Mouse (Mus musculus): ENCODE results near the gene Fhod1. TPM values are rescaled to one million over a fixed set of nuclear protein-coding genes. Genes with fewer than 3 reads are reported as not detected.
"Not testable (repeated sequence)": the region's sequence is repeated elsewhere in the genome, so short reads cannot be mapped to it uniquely, and the experiment has no call there.

The Fhod1 gene
- total RNA-seq, 2 experiments from 2014 or later, result 2.3 to 3.7 TPM

- DNase-seq (ENCODE audit: low spot score in 2 of 2), result no peak
- intact Hi-C loops (cut with DNase I), result loop anchor here (5.0 kb wide), 1 partner anchor 658 kb away; the partner anchor contains the start of gene Ciao2b
These were observed 47.8 kb downstream of the Fhod1 start for GRCm38 (mm10) chr8:105299962-105300361.

- intact Hi-C loops (cut with DNase I), result loop anchor here (5.0 kb wide), 1 partner anchor 656 kb away; the partner anchor contains the start of gene Ciao2b
- no peak for DNase-seq (ENCODE audit: low spot score in 2 of 2)
These were observed 49.2 kb downstream of the Fhod1 start for GRCm38 (mm10) chr8:105298351-105299252.

GRCm38 (mm10) chr8:105297511-105298192 is 50.1 kb downstream of the Fhod1 start, which contains the start of gene E2f4:
TSS of gene E2f4 (plus strand) at chr8:105297663.
- intact Hi-C loops (cut with DNase I), result loop anchor here (5.0 kb wide), 1 partner anchor 655 kb away; the partner anchor contains the start of gene Ciao2b
- peak; percentile 92 to 94 for DNase-seq (ENCODE audit: low spot score in 2 of 2)

- no peak for DNase-seq (ENCODE audit: low spot score in 2 of 2)
- intact Hi-C loops (cut with DNase I), result loop anchor here (5.0 kb wide), 1 partner anchor 654 kb away; the partner anchor contains the start of gene Ciao2b
These were observed 51.7 kb downstream of the Fhod1 start, which contains the start of gene Exoc3l for GRCm38 (mm10) chr8:105295895-105296573. TSS of gene Exoc3l (minus strand) at chr8:105296101.

- DNase-seq (ENCODE audit: low spot score in 2 of 2), result no peak
- intact Hi-C loops (cut with DNase I), result loop anchor here (5.0 kb wide), 1 partner anchor 653 kb away; the partner anchor contains the start of gene Ciao2b
These were observed 52.5 kb downstream of the Fhod1 start for GRCm38 (mm10) chr8:105295256-105295655.

GRCm38 (mm10) chr8:105294776-105295175 is 53.0 kb downstream of the Fhod1 start:
- DNase-seq (ENCODE audit: low spot score in 2 of 2), result no peak
- intact Hi-C loops (cut with DNase I), result loop anchor here (5.0 kb wide), 1 partner anchor 652 kb away; the partner anchor contains the start of gene Ciao2b

GRCm38 (mm10) chr8:105293405-105293804 is 54.3 kb downstream of the Fhod1 start:
- intact Hi-C loops (cut with DNase I), result no loop called here
- peak in 1 of 2 experiments; percentile 4 for DNase-seq (ENCODE audit: low spot score in 2 of 2)

GRCm38 (mm10) chr8:105292471-105292870 is 55.3 kb downstream of the Fhod1 start:
- DNase-seq (ENCODE audit: low spot score in 2 of 2), result no peak
- intact Hi-C loops (cut with DNase I), result no loop called here

GRCm38 (mm10) chr8:105291802-105292201 is 56.0 kb downstream of the Fhod1 start:
- DNase-seq (ENCODE audit: low spot score in 2 of 2); intact Hi-C loops (cut with DNase I): not testable (repeated sequence)

- intact Hi-C loops (cut with DNase I); DNase-seq (ENCODE audit: low spot score in 2 of 2): not testable (repeated sequence)
These were observed 56.4 kb downstream of the Fhod1 start for GRCm38 (mm10) chr8:105291364-105291763.

- intact Hi-C loops (cut with DNase I), result no loop called here
- DNase-seq (ENCODE audit: low spot score in 2 of 2), result peak; percentile 56 to 72
These were observed 57.0 kb downstream of the Fhod1 start for GRCm38 (mm10) chr8:105290554-105291314.

GRCm38 (mm10) chr8:105289805-105290460 is 57.8 kb downstream of the Fhod1 start, which contains the start of gene 4931428F04Rik:
TSS of gene 4931428F04Rik (minus strand) at chr8:105289864.
- intact Hi-C loops (cut with DNase I), result loop anchor here (5.0 kb wide), 1 partner anchor 38 kb away; no protein-coding TSS in a partner anchor

GRCm38 (mm10) chr8:105288958-105289732 is 58.6 kb downstream of the Fhod1 start:
- intact Hi-C loops (cut with DNase I), result loop anchor here (5.0 kb wide), 1 partner anchor 37 kb away; no protein-coding TSS in a partner anchor
- DNase-seq (ENCODE audit: low spot score in 2 of 2), result peak; percentile 95 to 96

More at GRCm38 (mm10) chr8:105289805-105290460, 57.8 kb downstream of the Fhod1 start, which contains the start of gene 4931428F04Rik:
- peak in 1 of 2 experiments; percentile 42 for DNase-seq (ENCODE audit: low spot score in 2 of 2)

GRCm38 (mm10) chr8:105288231-105288630 is 59.5 kb downstream of the Fhod1 start:
- no peak for DNase-seq (ENCODE audit: low spot score in 2 of 2)
- intact Hi-C loops (cut with DNase I), result loop anchor here (5.0 kb wide), 1 partner anchor 36 kb away; no protein-coding TSS in a partner anchor

- no peak for DNase-seq (ENCODE audit: low spot score in 2 of 2)
- intact Hi-C loops (cut with DNase I), result loop anchor here (5.0 kb wide), 1 partner anchor 35 kb away; no protein-coding TSS in a partner anchor
These were observed 60.8 kb downstream of the Fhod1 start for GRCm38 (mm10) chr8:105286907-105287306.

GRCm38 (mm10) chr8:105285514-105285913 is 62.2 kb downstream of the Fhod1 start:
- no peak for DNase-seq (ENCODE audit: low spot score in 2 of 2)
- intact Hi-C loops (cut with DNase I), result loop anchor here (5.0 kb wide), 1 partner anchor 33 kb away; no protein-coding TSS in a partner anchor

- intact Hi-C loops (cut with DNase I), result no loop called here
- DNase-seq (ENCODE audit: low spot score in 2 of 2), result no peak
These were observed 64.7 kb downstream of the Fhod1 start for GRCm38 (mm10) chr8:105283074-105283473.

Measured in left cerebral cortex, postnatal 36 days (tissue).